Mouse (Mus musculus): ENCODE measurements at regions not wholly inside any gene's neighbourhood (a gene's known extent, or its start where the extent isn't known, plus 50 kb on each side); places are given as distances from the start of the nearest gene placed in this dataset.

GRCm38 (mm10) chr1:185937026-185937425 is 180.1 kb downstream of the Lyplal1 start:
- TF ChIP-seq CTCF (IDR thresholded peaks at IDR 0.05; ENCODE audit: low read depth), result no peak
- no peak for TF ChIP-seq EP300 (IDR thresholded peaks at IDR 0.05; ENCODE audit: low read depth)
